Mouse (Mus musculus) spleen, postnatal 0 days (tissue): ENCODE results near the gene Colq. TPM values are rescaled to one million over a fixed set of nuclear protein-coding genes. Genes with fewer than 3 reads are reported as not detected.

Experiments
- polyA plus RNA-seq: library from polyadenylated mRNA; unstranded; fragments of >200 nt; fragmentation: Nextera tagmentation; extraction: Ambion mirVana; gene quantifications from 2 replicates; pipeline ENCODE4 v1.2.1, GENCODE M21; 2015

Colq gene
- polyA plus RNA-seq = 0.34 and 0.97 TPM in 2 replicates

DNA sequence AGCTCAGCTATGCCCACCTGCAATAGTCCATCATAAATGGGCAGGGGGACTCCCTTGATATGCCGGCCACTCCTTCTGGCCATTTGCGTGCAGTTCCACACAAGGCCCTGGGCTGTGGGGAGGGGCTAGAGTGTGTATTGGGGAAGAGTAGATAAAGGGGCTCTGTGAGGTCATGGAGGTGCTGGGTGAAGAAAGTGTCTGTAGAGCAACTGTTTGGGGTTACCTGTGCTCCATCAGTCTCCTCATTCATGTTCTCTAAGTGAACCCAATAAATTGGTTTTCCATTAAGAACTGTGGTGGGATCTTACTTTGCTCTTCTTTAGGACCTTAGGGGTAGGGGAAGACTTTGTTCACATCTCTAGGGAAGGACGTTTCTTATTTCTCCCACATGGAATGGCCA, at the start of gene Colq:
TSS of gene Colq (minus strand) at position 101 of the 400 bp plus-strand sequence.

DNA sequence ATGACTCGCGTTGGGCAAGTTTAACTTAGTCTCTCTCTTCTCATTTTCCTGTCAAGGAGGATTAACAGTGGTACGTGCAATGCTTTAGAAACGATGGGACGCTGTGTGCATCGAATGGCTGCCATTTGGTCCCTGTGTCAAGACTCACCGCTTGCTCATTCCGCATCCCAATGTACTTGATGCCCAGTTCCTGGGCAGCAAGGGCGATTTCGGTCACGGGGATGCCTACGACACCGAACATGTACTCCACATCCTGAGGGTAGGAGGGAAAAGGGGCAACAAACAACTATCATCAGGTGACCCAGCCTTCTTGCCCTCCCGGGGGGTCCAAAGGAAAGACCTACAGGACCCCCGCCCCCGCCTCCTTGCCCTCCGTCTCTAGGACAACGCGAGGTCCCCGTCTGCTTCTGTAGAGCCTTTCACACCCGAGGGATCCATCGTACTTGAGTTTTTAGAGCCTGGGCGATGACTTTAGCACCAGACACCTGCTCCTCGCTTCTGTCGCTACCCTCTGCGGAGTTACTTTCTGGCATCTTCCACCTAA, 49.3 kb upstream of the Colq start, which contains the start of gene Gm49387:
TSS of gene Gm49387 (minus strand) at position 533 of the 544 bp plus-strand sequence.

DNA sequence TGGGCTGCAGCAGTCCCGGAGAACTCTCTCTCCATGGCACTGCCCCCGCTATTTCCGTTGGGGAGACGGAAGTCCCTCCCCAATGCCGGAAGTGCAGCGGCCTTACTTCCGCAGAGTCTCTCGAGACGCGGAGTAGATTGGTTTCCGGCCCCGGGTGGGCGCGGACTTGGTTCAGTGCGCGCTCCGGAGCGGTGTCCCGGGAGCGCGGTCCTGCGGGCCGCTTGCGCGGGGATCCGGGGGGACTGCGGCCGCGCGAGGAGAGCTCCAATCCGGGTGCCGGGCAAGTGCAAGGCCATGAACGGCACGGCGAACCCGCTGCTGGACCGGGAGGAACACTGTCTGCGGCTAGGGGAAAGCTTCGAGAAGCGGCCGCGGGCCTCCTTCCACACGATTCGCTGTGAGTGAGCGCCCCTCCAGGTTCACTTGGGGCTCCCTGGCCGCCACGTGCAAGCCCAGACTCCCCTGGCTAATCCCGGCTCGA, 96.1 kb downstream of the Colq start, which contains the start of gene Mettl6:
TSS of gene Mettl6 (minus strand) at position 66 of the 481 bp plus-strand sequence.

DNA sequence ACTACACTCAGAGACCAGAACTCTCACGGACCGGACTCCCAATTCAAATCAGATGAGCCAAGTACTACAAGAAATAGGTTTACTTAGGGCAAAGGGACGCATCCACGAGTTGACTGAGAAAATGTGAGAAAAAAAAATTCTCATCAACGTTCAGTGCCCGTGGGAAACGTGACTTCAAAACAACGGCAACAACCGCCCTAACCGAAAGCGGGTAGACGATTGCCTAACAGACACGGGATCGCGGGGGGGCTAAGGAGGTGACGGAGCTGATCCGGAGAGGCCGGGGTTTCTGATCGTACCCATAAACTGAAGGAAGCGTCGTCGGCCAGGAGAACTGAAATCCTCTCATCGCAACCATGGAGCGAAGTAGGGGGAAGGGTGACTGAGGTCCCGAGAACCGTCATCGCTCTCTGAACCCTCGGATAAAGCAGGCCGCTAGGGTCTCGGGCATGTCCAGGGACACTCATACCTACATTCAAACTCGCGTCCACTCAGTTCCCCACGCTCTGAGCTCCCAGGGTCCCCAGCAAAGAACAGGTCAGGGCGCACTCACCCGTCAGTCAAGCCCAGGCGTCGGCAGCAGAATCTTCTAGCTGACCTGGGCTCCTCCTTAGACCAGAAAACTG, 96.7 kb downstream of the Colq start, which contains the start of gene Eaf1:
TSS of gene Eaf1 (plus strand) at position 51 of the 626 bp plus-strand sequence.

Other genes starting within 250 kb of the Colq start
- gene Sh3bp5, start 155.3 kb downstream of the Colq start, polyA plus RNA-seq = 20.2 and 31.5 TPM in 2 replicates
- 19.8 and 20.8 TPM in 2 replicates for gene Eaf1, start 96.9 kb downstream of the Colq start, polyA plus RNA-seq
- gene Mettl6, start 96.3 kb downstream of the Colq start, polyA plus RNA-seq = 42.0 and 50.2 TPM in 2 replicates
- 0.12 TPM in 1 of 2 replicates, not detected in the other for gene Gm49387, start 49.5 kb upstream of the Colq start, polyA plus RNA-seq
- 9.9 and 12.0 TPM in 2 replicates for gene Btd, start 49.7 kb upstream of the Colq start, polyA plus RNA-seq
- gene Hacl1, start 49.9 kb upstream of the Colq start, polyA plus RNA-seq = 15.0 and 15.1 TPM in 2 replicates
- 5.2 and 6.3 TPM in 2 replicates for gene Ankrd28, start 239.3 kb upstream of the Colq start, polyA plus RNA-seq